Mouse (Mus musculus) hindbrain, embryonic 10.5 days (tissue): ENCODE measurements around the gene Galc. TPM values are rescaled to one million over a fixed set of nuclear protein-coding genes. Genes with fewer than 3 reads are reported as not detected.
"Not testable (repeated sequence)": the region's sequence is repeated elsewhere in the genome, so short reads cannot be mapped to it uniquely, and the experiment has no call there.

ENCODE experiments used
- DNase-seq: peaks from one replicate; pipeline ENCODE4 v3.0.0-alpha.2; 2017; ENCODE audit warnings: low spot score
- H3K27ac ChIP-seq: fragments of 300-500 bp; sonication (generic); 2 replicates; pipeline ENCODE4 v1.5.1; 2016; ENCODE audit warnings: mild to moderate bottlenecking, moderate library complexity
- H3K27me3 ChIP-seq: fragments of 300-500 bp; sonication (generic); 2 replicates; pipeline ENCODE4 v1.6.1; 2016; ENCODE audit warnings: mild to moderate bottlenecking; ENCODE audit not compliant: poor library complexity, insufficient read depth, severe bottlenecking
- H3K36me3 ChIP-seq: fragments of 300-500 bp; sonication (generic); 2 replicates; pipeline ENCODE4 v1.6.1; 2016; ENCODE audit warnings: mild to moderate bottlenecking, moderate library complexity
- H3K4me1 ChIP-seq: fragments of 300-500 bp; sonication (generic); replicated peaks from 2 replicates; pipeline ENCODE4 v1.6.1; 2016; ENCODE audit warnings: mild to moderate bottlenecking
- H3K4me3 ChIP-seq: fragments of 300-500 bp; sonication (generic); 2 replicates; pipeline ENCODE4 v1.5.1; 2016; ENCODE audit warnings: mild to moderate bottlenecking, moderate library complexity
- H3K9me3 ChIP-seq: fragments of 300-500 bp; sonication (generic); 2 replicates; pipeline ENCODE4 v1.6.1; 2016; ENCODE audit warnings: mild to moderate bottlenecking, moderate library complexity
- WGBS: fragments of 180-500 bp; shearing (Covaris S2); methylation state at CpG from one replicate; pipeline ENCODE4 v1.1.7; 2016; 5-methylcytosine and 5-hydroxymethylcytosine counted together
- polyA plus RNA-seq: library from polyadenylated mRNA; unstranded; fragments of >200 nt; fragmentation: Nextera tagmentation; extraction: Ambion mirVana; gene quantifications from 2 replicates; pipeline ENCODE4 v1.2.1, GENCODE M21; 2016

The Galc gene
- polyA plus RNA-seq, 1 experiment from 2014 or later = 13.9 TPM

- H3K36me3 ChIP-seq = peaks cover 16% of the 10 kb centered on the region
- H3K4me3 ChIP-seq = no peak overlapping the region
- WGBS = 93% methylated on average over 5 of the region's 5 CpGs
- no peak for DNase-seq
- no peaks in the 10 kb centered on the region for H3K27me3 ChIP-seq
- H3K4me1 ChIP-seq = no peaks in the 10 kb centered on the region
- no peak overlapping the region for H3K27ac ChIP-seq
- H3K9me3 ChIP-seq = no peaks in the 10 kb centered on the region
Observed at GRCm38 (mm10) chr12:98244865-98245264, 14.4 kb downstream of the Galc start.

GRCm38 (mm10) chr12:98244161-98244560 lies 15.1 kb downstream of the Galc start:
- Histone ChIP-seq H3K9me3 (no peaks in the 10 kb centered on the region), H3K4me1 (no peaks in the 10 kb centered on the region), H3K36me3 (peaks cover 18% of the 10 kb centered on the region), H3K4me3 (no peak overlapping the region), H3K27ac (no peak overlapping the region), H3K27me3 (no peaks in the 10 kb centered on the region)
- WGBS = 94% methylated on average over 4 of the region's 4 CpGs
- no peak for DNase-seq

- H3K4me3 ChIP-seq, H3K27ac ChIP-seq, H3K4me1 ChIP-seq, H3K27me3 ChIP-seq, DNase-seq, H3K9me3 ChIP-seq: not testable (repeated sequence)
- WGBS = 84% methylated on average over 6 of the region's 6 CpGs
- H3K36me3 ChIP-seq = peaks cover 13% of the 10 kb centered on the region; the same call in 1 of the 2 replicates
Observed at GRCm38 (mm10) chr12:98238478-98238877, 20.8 kb downstream of the Galc start.

- H3K27ac ChIP-seq = no peak overlapping the region
- H3K27me3 ChIP-seq = no peaks in the 10 kb centered on the region
- no peaks in the 10 kb centered on the region for H3K4me1 ChIP-seq
- no peaks in the 10 kb centered on the region for H3K9me3 ChIP-seq
- WGBS = 95% methylated on average over 2 of the region's 2 CpGs
- H3K36me3 ChIP-seq = peaks cover 30% of the 10 kb centered on the region
- H3K4me3 ChIP-seq = no peak overlapping the region
- no peak for DNase-seq
Observed at GRCm38 (mm10) chr12:98227037-98227436, 32.2 kb downstream of the Galc start.

- Histone ChIP-seq H3K4me3 (no peak overlapping the region), H3K9me3 (no peaks in the 10 kb centered on the region), H3K27me3 (no peaks in the 10 kb centered on the region), H3K36me3 (peaks cover 22% of the 10 kb centered on the region), H3K27ac (no peak overlapping the region), H3K4me1 (no peaks in the 10 kb centered on the region)
- no peak for DNase-seq
- 87% methylated on average over 5 of the region's 5 CpGs for WGBS
Observed at GRCm38 (mm10) chr12:98223286-98223685, 36.0 kb downstream of the Galc start.

GRCm38 (mm10) chr12:98216432-98216831 lies 42.8 kb downstream of the Galc start:
- Histone ChIP-seq H3K9me3 (no peaks in the 10 kb centered on the region), H3K4me3 (no peak overlapping the region), H3K4me1 (peaks cover 13% of the 10 kb centered on the region), H3K27ac (no peak overlapping the region), H3K36me3 (peaks cover 11% of the 10 kb centered on the region; the same call in 1 of the 2 replicates), H3K27me3 (no peaks in the 10 kb centered on the region)
- WGBS = 75% methylated on average over 11 of the region's 11 CpGs
- no peak for DNase-seq

GRCm38 (mm10) chr12:98215512-98215911 lies 43.7 kb downstream of the Galc start:
- H3K4me1 ChIP-seq = peaks cover 13% of the 10 kb centered on the region
- H3K36me3 ChIP-seq = peaks cover 16% of the 10 kb centered on the region
- WGBS = 66% methylated on average over 6 of the region's 6 CpGs
- peak overlapping the region; percentile 17; the same call in 1 of the 2 replicates for H3K27ac ChIP-seq
- no peak for DNase-seq
- no peaks in the 10 kb centered on the region for H3K27me3 ChIP-seq
- H3K9me3 ChIP-seq = no peaks in the 10 kb centered on the region
- no peak overlapping the region for H3K4me3 ChIP-seq

- peaks cover 26% of the 10 kb centered on the region for H3K36me3 ChIP-seq
- H3K4me3 ChIP-seq = no peak overlapping the region
- H3K27me3 ChIP-seq = no peaks in the 10 kb centered on the region
- H3K27ac ChIP-seq = no peak overlapping the region
- H3K4me1 ChIP-seq = peaks cover 13% of the 10 kb centered on the region
- WGBS = 90% methylated on average over 14 of the region's 14 CpGs
- DNase-seq = no peak
- no peaks in the 10 kb centered on the region for H3K9me3 ChIP-seq
Observed at GRCm38 (mm10) chr12:98214191-98214590, 45.1 kb downstream of the Galc start.

GRCm38 (mm10) chr12:98213791-98214190 lies 45.5 kb downstream of the Galc start:
- Histone ChIP-seq H3K4me1 (peaks cover 13% of the 10 kb centered on the region), H3K4me3 (no peak overlapping the region), H3K27me3 (no peaks in the 10 kb centered on the region), H3K36me3 (peaks cover 26% of the 10 kb centered on the region), H3K27ac (no peak overlapping the region), H3K9me3 (no peaks in the 10 kb centered on the region)
- no peak for DNase-seq
- 89% methylated on average over 7 of the region's 7 CpGs for WGBS

GRCm38 (mm10) chr12:98213332-98213731 lies 45.9 kb downstream of the Galc start:
- Histone ChIP-seq H3K4me1 (peaks cover 13% of the 10 kb centered on the region), H3K9me3 (no peaks in the 10 kb centered on the region), H3K4me3 (no peak overlapping the region), H3K36me3 (peaks cover 26% of the 10 kb centered on the region), H3K27ac (no peak overlapping the region), H3K27me3 (no peaks in the 10 kb centered on the region)
- 96% methylated on average over 7 of the region's 7 CpGs for WGBS
- DNase-seq = no peak

- Histone ChIP-seq H3K27ac (no peak overlapping the region), H3K4me1 (peaks cover 13% of the 10 kb centered on the region), H3K27me3 (no peaks in the 10 kb centered on the region), H3K36me3 (peaks cover 28% of the 10 kb centered on the region), H3K4me3 (no peak overlapping the region), H3K9me3 (no peaks in the 10 kb centered on the region)
- peak; percentile 11 for DNase-seq
- 89% methylated on average over 13 of the region's 13 CpGs for WGBS
Observed at GRCm38 (mm10) chr12:98212457-98213175, 46.6 kb downstream of the Galc start.

GRCm38 (mm10) chr12:98210495-98210894 lies 48.8 kb downstream of the Galc start:
- peaks cover 28% of the 10 kb centered on the region for H3K36me3 ChIP-seq
- peaks cover 2% of the 10 kb centered on the region; the same call in 1 of the 2 replicates for H3K4me1 ChIP-seq
- H3K4me3 ChIP-seq = no peak overlapping the region
- H3K27me3 ChIP-seq = no peaks in the 10 kb centered on the region
- DNase-seq = no peak
- no peak overlapping the region for H3K27ac ChIP-seq
- H3K9me3 ChIP-seq = no peaks in the 10 kb centered on the region
- 95% methylated on average over 6 of the region's 6 CpGs for WGBS

GRCm38 (mm10) chr12:98208104-98208503 lies 51.2 kb downstream of the Galc start:
- Histone ChIP-seq H3K36me3 (peaks cover 24% of the 10 kb centered on the region), H3K27me3 (no peaks in the 10 kb centered on the region), H3K4me1 (no peaks in the 10 kb centered on the region), H3K9me3 (no peaks in the 10 kb centered on the region), H3K27ac (no peak overlapping the region), H3K4me3 (no peak overlapping the region)
- WGBS = 88% methylated on average over 10 of the region's 10 CpGs
- DNase-seq = no peak
